Mouse (Mus musculus) kidney, postnatal 0 days (tissue): ENCODE data around the gene Il10. TPM values are rescaled to one million over a fixed set of nuclear protein-coding genes. Genes with fewer than 3 reads are reported as not detected.
A peak's percentile ranks its signal among the peaks of the same experiment; 100 is the strongest.

ENCODE experiments used
- ATAC-seq: fragments of 200-750 bp; cut with Nextera tagmentation; replicated peaks from 2 replicates; pipeline ENCODE4 v1.8.0; 2017; ENCODE audit warnings: low read depth, moderate number of reproducible peaks, moderate TSS enrichment, moderate library complexity; ENCODE audit not compliant: low FRiP score
- DNase-seq: peaks from one replicate; pipeline ENCODE4 v3.0.0-alpha.2; 2016; ENCODE audit warnings: low spot score
- H3K27ac ChIP-seq: fragments of 300-500 bp; sonication (generic); 2 replicates; pipeline ENCODE4 v1.5.1; 2014; ENCODE audit warnings: mild to moderate bottlenecking
- H3K27me3 ChIP-seq: fragments of 300-500 bp; sonication (generic); 2 replicates; pipeline ENCODE4 v1.6.1; 2014; ENCODE audit warnings: low read length, mixed read lengths; ENCODE audit not compliant: insufficient read depth
- H3K36me3 ChIP-seq: fragments of 300-500 bp; sonication (generic); 2 replicates; pipeline ENCODE4 v1.6.1; 2014; ENCODE audit warnings: low read length, mixed read lengths; ENCODE audit not compliant: insufficient read depth
- H3K4me1 ChIP-seq: fragments of 300-500 bp; sonication (generic); replicated peaks from 2 replicates; pipeline ENCODE4 v1.6.1; 2014; ENCODE audit warnings: antibody characterized with exemption, low read length, mixed read lengths; ENCODE audit not compliant: insufficient read depth
- H3K4me2 ChIP-seq: fragments of 300-500 bp; sonication (generic); 2 replicates; pipeline ENCODE4 v1.6.1; 2014; ENCODE audit warnings: mild to moderate bottlenecking, low read length, moderate library complexity, mixed read lengths
- H3K4me3 ChIP-seq: fragments of 300-500 bp; sonication (generic); replicated peaks from 2 replicates; pipeline ENCODE4 v1.5.1; 2014; ENCODE audit warnings: low read depth, low read length
- H3K9ac ChIP-seq: fragments of 300-500 bp; sonication (generic); 2 replicates; pipeline ENCODE4 v1.6.1; 2014; ENCODE audit warnings: low read depth, low read length
- H3K9me3 ChIP-seq: fragments of 300-500 bp; sonication (generic); replicated peaks from 2 replicates; pipeline ENCODE4 v1.6.1; 2016; ENCODE audit warnings: low read length, inconsistent platforms, mixed read lengths
- CTCF ChIP-seq: IDR thresholded peaks from 2 replicates; pipeline ENCODE4 v1.5.1; 2016; ENCODE audit warnings: antibody characterized with exemption, low read depth, mild to moderate bottlenecking, moderate library complexity
- WGBS: fragments of 180-500 bp; shearing (Covaris S2); extraction: QIAGEN DNeasy Blood & Tissue Kit; methylation state at CpG from one replicate; pipeline ENCODE4 v1.1.7; 2014; 5-methylcytosine and 5-hydroxymethylcytosine counted together
- polyA plus RNA-seq: library from polyadenylated mRNA; unstranded; fragments of >200 nt; fragmentation: Nextera tagmentation; extraction: Ambion mirVana; gene quantifications from 2 replicates; pipeline ENCODE4 v1.2.1, GENCODE M21; 2015

Gene Il10
- polyA plus RNA-seq, 1 experiment from 2014 or later: 0.14 TPM

DNA sequence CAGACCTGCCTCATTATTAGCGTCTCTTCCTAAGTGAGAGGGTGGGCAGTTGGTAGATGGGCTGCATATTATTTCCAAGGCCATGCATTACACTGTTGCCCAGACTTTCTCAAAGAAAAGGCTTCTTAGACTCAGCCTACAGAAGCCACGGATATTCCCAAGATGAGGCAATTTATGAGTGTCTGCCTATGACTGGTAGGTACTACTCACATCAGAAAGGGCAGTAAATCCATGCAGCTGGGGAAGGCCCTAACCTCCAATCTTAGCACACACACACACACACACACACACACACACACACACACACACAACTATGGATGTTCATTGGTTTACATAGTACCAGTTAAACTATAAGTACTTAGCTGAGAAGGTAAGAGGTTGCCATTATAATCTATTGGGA is 17.1 kb upstream of the Il10 start:
- Histone ChIP-seq H3K4me1 (no peaks in the 10 kb centered on the region), H3K27ac (no peak overlapping the region), H3K9ac (no peak overlapping the region), H3K27me3 (no peaks in the 10 kb centered on the region), H3K4me3 (no peak overlapping the region), H3K9me3 (no peaks in the 10 kb centered on the region), H3K36me3 (no peaks in the 10 kb centered on the region), H3K4me2 (no peak overlapping the region)
- ATAC-seq: no peak
- TF ChIP-seq CTCF: no peak
- no peak for DNase-seq
- WGBS: 93% methylated on average over 2 of the region's 2 CpGs

DNA sequence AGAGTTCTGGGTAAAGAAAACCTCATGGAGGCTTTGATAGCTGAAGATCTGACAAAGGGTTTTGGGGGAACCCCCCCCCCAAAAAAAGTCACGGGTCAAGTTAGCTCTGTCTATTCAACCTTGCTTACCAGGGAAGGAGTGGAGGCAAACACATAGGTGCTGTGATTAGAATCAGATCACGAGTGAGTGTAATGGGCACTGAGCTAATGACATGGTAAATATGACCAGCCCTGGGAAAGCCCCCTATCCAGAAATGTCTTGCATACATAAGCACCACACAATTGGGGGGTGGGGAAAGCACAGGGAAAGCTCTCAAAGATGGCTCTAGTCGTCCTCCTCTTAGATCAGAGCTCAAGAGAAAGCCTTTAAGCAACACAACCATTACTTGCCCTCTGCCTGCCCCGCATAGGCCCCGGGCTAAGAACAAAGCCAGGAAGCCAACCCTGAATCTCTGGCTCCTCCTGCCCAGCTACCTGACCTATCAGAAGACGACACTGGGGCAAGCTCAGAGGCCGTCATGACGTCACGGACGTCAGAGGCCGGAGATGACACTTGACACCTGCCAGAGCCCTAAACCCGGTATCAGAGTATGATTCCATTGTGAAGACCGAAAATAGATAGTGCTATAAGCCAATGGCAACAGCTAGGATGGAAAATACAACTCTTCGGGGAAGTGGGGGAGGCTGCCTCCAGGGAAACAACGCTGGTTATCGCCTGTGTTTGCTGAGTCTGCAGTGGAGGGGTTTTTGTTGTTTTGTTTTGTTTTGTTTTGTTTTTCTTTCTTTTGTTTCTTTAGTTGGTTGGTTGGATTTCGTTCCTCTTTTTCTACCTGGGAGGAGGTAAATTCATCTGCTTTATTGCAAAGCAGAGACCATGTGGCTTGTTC is 16.4 kb upstream of the Il10 start:
- WGBS: 50% methylated on average over 17 of the region's 17 CpGs
- H3K4me2 ChIP-seq: no peak overlapping the region
- no peaks in the 10 kb centered on the region for H3K36me3 ChIP-seq
- H3K27ac ChIP-seq: no peak overlapping the region
- no peak overlapping the region for H3K4me3 ChIP-seq
- no peak for TF ChIP-seq CTCF
- no peaks in the 10 kb centered on the region for H3K27me3 ChIP-seq
- no peak overlapping the region for H3K9ac ChIP-seq
- H3K9me3 ChIP-seq: no peaks in the 10 kb centered on the region
- ATAC-seq: 0 out of 2 replicates have a peak, but pooled peaks have one; percentile 17
- H3K4me1 ChIP-seq: no peaks in the 10 kb centered on the region
- DNase-seq: peak; percentile 23

GRCm38 (mm10) chr1:131006069-131006468 is 13.6 kb upstream of the Il10 start:
- ATAC-seq: no peak

GRCm38 (mm10) chr1:131010201-131011153 is 9.2 kb upstream of the Il10 start:
- TF ChIP-seq CTCF: no peak
- no peak for ATAC-seq
- H3K4me2 ChIP-seq: no peak overlapping the region
- H3K4me1 ChIP-seq: no peaks in the 10 kb centered on the region
- H3K9ac ChIP-seq: no peak overlapping the region
- H3K9me3 ChIP-seq: no peaks in the 10 kb centered on the region
- no peaks in the 10 kb centered on the region for H3K36me3 ChIP-seq
- no peak overlapping the region for H3K4me3 ChIP-seq
- WGBS: 71% methylated on average over 17 of the region's 17 CpGs
- no peaks in the 10 kb centered on the region for H3K27me3 ChIP-seq
- no peak for DNase-seq
- no peak overlapping the region for H3K27ac ChIP-seq

More at GRCm38 (mm10) chr1:131006069-131006468, 13.6 kb upstream of the Il10 start:
- no peaks in the 10 kb centered on the region for H3K36me3 ChIP-seq
- no peaks in the 10 kb centered on the region for H3K27me3 ChIP-seq
- no peak overlapping the region for H3K27ac ChIP-seq
- no peak overlapping the region for H3K9ac ChIP-seq
- H3K4me1 ChIP-seq: no peaks in the 10 kb centered on the region
- TF ChIP-seq CTCF: no peak
- DNase-seq: no peak
- H3K4me2 ChIP-seq: no peak overlapping the region
- no peak overlapping the region for H3K4me3 ChIP-seq
- 68% methylated on average over 1 of the region's 1 CpGs for WGBS
- no peaks in the 10 kb centered on the region for H3K9me3 ChIP-seq

DNA sequence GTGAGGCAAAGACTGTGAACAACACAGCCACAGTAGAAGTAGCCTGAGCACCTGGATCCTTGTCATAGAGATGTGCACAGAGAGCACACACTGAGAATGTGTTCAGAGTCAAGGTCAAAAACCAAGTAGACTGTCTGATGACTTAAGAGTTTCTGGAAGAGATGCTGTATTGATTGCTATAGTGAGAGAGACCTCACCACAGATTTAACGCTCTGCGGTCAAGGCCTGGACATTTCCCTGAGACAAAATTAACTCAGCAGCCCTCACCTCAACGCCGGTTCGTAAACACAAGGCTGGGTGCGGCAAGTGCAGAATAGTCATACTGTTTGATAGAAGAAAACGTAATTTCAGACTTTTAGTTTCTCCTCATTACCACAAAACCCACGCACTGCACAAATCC is 7.2 kb upstream of the Il10 start:
- no peak for TF ChIP-seq CTCF
- 90% methylated on average over 8 of the region's 8 CpGs for WGBS
- no peak overlapping the region for H3K27ac ChIP-seq
- no peaks in the 10 kb centered on the region for H3K27me3 ChIP-seq
- no peak overlapping the region for H3K4me3 ChIP-seq
- H3K9me3 ChIP-seq: no peaks in the 10 kb centered on the region
- DNase-seq: no peak
- no peaks in the 10 kb centered on the region for H3K4me1 ChIP-seq
- no peak overlapping the region for H3K9ac ChIP-seq
- no peak overlapping the region for H3K4me2 ChIP-seq
- H3K36me3 ChIP-seq: no peaks in the 10 kb centered on the region
- ATAC-seq: no peak

- ATAC-seq (no peak), DNase-seq (no peak)
- H3K27me3 ChIP-seq: no peaks in the 10 kb centered on the region
- 95% methylated on average over 5 of the region's 5 CpGs for WGBS
- H3K9me3 ChIP-seq: no peaks in the 10 kb centered on the region
- H3K4me3 ChIP-seq: no peak overlapping the region
- H3K4me1 ChIP-seq: no peaks in the 10 kb centered on the region
- TF ChIP-seq CTCF: no peak
- no peaks in the 10 kb centered on the region for H3K36me3 ChIP-seq
- H3K27ac ChIP-seq: no peak overlapping the region
- no peak overlapping the region for H3K4me2 ChIP-seq
- H3K9ac ChIP-seq: no peak overlapping the region
These were observed 5.7 kb upstream of the Il10 start for GRCm38 (mm10) chr1:131013926-131014325.
